Mouse (Mus musculus) liver, postnatal 0 days (tissue): ENCODE measurements around the gene Fam90a1a. TPM values are rescaled to one million over a fixed set of nuclear protein-coding genes. Genes with fewer than 3 reads are reported as not detected.
"Not testable (repeated sequence)": the region's sequence is repeated elsewhere in the genome, so short reads cannot be mapped to it uniquely, and the experiment has no call there.

Experiments used
- ATAC-seq: fragments of 200-750 bp; cut with Nextera tagmentation; 2 replicates; pipeline ENCODE4 v1.8.0; 2017; ENCODE audit warnings: mild to moderate bottlenecking, moderate library complexity
- DNase-seq: peaks from one replicate; pipeline ENCODE4 v3.0.0-alpha.2; 2016
- H3K27ac ChIP-seq: fragments of 300-500 bp; sonication (generic); 2 replicates; pipeline ENCODE4 v1.5.1; 2014; ENCODE audit warnings: antibody characterized with exemption, moderate library complexity, mild to moderate bottlenecking, low read depth
- H3K27me3 ChIP-seq: fragments of 300-500 bp; sonication (generic); 2 replicates; pipeline ENCODE4 v1.6.1; 2014; ENCODE audit warnings: low read length, control low read depth, mixed read lengths; ENCODE audit not compliant: insufficient read depth
- H3K36me3 ChIP-seq: fragments of 300-500 bp; sonication (generic); replicated peaks from 2 replicates; pipeline ENCODE4 v1.6.1; 2014; ENCODE audit warnings: mild to moderate bottlenecking, control low read depth, low read length, moderate library complexity, mixed read lengths; ENCODE audit not compliant: insufficient read depth
- H3K4me1 ChIP-seq: fragments of 300-500 bp; sonication (generic); 2 replicates; pipeline ENCODE4 v1.6.1; 2014; ENCODE audit warnings: antibody characterized with exemption, mild to moderate bottlenecking, control low read depth; ENCODE audit not compliant: insufficient read depth
- H3K4me2 ChIP-seq: fragments of 300-500 bp; sonication (generic); 2 replicates; pipeline ENCODE4 v1.6.1; 2014; ENCODE audit warnings: low read depth, mild to moderate bottlenecking, low read length, moderate library complexity, mixed read lengths
- H3K4me3 ChIP-seq: fragments of 300-500 bp; sonication (generic); 2 replicates; pipeline ENCODE4 v1.5.1; 2014; ENCODE audit warnings: low read depth, low read length
- H3K9ac ChIP-seq: fragments of 300-500 bp; sonication (generic); replicated peaks from 2 replicates; pipeline ENCODE4 v1.6.1; 2014; ENCODE audit warnings: mild to moderate bottlenecking, moderate library complexity
- H3K9me3 ChIP-seq: fragments of 300-500 bp; sonication (generic); 2 replicates; pipeline ENCODE4 v1.6.1; 2016; ENCODE audit warnings: mild to moderate bottlenecking, control low read depth, low read length, mixed read lengths
- CTCF ChIP-seq: sonication (generic); IDR thresholded peaks from 2 replicates; pipeline ENCODE4 v1.5.1; 2016; ENCODE audit warnings: antibody characterized with exemption, low read depth
- EP300 ChIP-seq: IDR thresholded peaks from 2 replicates; pipeline ENCODE4 v1.6.1; 2016; ENCODE audit warnings: antibody characterized with exemption, low read depth, mild to moderate bottlenecking
- WGBS: fragments of 180-500 bp; shearing (Covaris S2); extraction: QIAGEN DNeasy Blood & Tissue Kit; methylation state at CpG from one replicate; pipeline ENCODE4 v1.1.7; 2014; ENCODE audit not compliant: insufficient replicate concordance; 5-methylcytosine and 5-hydroxymethylcytosine counted together
- polyA plus RNA-seq: library from polyadenylated mRNA; unstranded; fragments of >200 nt; fragmentation: Nextera tagmentation; extraction: Ambion mirVana; gene quantifications from 2 replicates; pipeline ENCODE4 v1.2.1, GENCODE M21; 2015

The Fam90a1a gene
- polyA plus RNA-seq = not detected in 2 replicates

GRCm38 (mm10) chr8:21958414-21958813, at the start of gene Fam90a1a:
TSS of gene Fam90a1a (plus strand) at chr8:21958714.
- no peak for ATAC-seq
- Histone ChIP-seq H3K4me1 (no peaks in the 10 kb centered on the region), H3K27ac (no peak within 1 kb of the TSS), H3K9me3 (no peaks in the 10 kb centered on the region), H3K27me3 (no peaks in the 10 kb centered on the region), H3K36me3 (no peaks in the 10 kb centered on the region), H3K4me3 (no peak within 1 kb of the TSS), H3K4me2 (no peak within 1 kb of the TSS), H3K9ac (no peak within 1 kb of the TSS)
- no peak for TF ChIP-seq CTCF
- no peak for TF ChIP-seq EP300
- DNase-seq = no peak
- WGBS = 74% methylated on average over 2 of the region's 2 CpGs

DNA sequence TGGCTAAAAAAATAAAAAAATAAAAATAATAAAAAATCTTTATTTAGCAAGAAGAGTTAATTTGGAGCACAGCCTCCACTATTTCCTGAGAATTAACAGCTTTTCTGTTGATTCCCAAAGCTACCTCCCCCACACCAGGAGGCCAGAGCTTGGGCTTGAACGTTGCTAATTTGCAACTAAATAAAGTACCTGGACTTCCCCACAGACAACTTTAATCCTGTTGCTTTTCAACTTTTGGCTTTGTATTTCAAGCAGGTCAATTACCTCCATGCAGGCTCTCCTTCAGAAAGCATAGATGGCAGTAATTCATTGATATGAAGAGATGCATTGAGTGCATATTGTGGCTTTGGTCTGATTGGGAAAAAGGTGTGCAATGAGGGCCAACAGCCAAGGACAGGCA, 46.6 kb upstream of the Fam90a1a start:
- ATAC-seq = no peak
- DNase-seq = no peak
- no peak overlapping the region for H3K4me3 ChIP-seq
- H3K36me3 ChIP-seq = no peaks in the 10 kb centered on the region
- WGBS = 18% methylated on average over 1 of the region's 1 CpGs
- no peaks in the 10 kb centered on the region for H3K4me1 ChIP-seq
- H3K27me3 ChIP-seq = no peaks in the 10 kb centered on the region
- TF ChIP-seq EP300 = no peak
- TF ChIP-seq CTCF = no peak
- no peak overlapping the region for H3K4me2 ChIP-seq
- no peak overlapping the region for H3K27ac ChIP-seq
- H3K9me3 ChIP-seq = no peaks in the 10 kb centered on the region
- no peak overlapping the region for H3K9ac ChIP-seq

DNA sequence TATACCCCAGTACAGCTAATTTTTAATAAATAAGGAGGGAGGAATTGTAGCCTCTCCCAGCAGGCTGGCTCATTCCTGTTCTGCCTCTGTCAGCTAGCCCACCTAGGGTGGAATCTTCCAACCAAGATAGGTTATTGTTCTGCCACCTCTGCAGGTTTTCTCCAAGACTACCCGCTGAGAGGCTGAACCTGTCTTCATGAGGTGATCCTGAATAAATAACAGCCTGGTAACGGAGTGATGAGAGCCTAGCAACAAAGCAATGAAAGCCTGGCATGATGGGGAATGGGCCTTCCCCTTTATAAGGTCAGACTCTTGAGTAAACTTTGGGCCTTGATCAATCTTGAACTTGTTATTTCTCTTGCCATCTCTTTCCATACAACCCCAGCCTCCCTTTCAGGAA, 46.0 kb upstream of the Fam90a1a start:
- H3K4me3 ChIP-seq = no peak overlapping the region
- no peak for DNase-seq
- no peaks in the 10 kb centered on the region for H3K36me3 ChIP-seq
- no peaks in the 10 kb centered on the region for H3K9me3 ChIP-seq
- no peak for TF ChIP-seq CTCF
- no peak for TF ChIP-seq EP300
- H3K4me2 ChIP-seq = no peak overlapping the region
- H3K9ac ChIP-seq = no peak overlapping the region
- H3K4me1 ChIP-seq = no peaks in the 10 kb centered on the region
- ATAC-seq = no peak
- H3K27ac ChIP-seq = no peak overlapping the region
- WGBS = 14% methylated on average over 2 of the region's 2 CpGs
- no peaks in the 10 kb centered on the region for H3K27me3 ChIP-seq

DNA sequence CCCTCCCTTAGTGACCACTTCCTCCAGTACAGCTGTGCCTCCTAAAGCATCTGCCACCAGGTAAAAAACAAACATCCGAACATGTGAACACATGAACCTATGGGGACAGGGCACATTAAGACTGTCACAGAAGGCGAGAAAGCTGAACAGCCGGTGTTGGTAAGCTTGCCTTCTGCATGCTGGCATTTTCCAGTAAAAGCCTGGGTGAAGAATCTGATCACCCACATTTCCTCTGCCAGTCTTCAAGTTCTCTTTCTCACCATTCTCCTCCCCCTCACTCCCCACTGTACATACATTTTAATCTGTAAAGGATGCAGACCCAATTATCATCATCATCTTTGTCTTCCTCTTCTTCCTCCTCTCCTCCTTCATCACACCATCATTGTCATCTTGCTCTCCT, 42.9 kb upstream of the Fam90a1a start:
- Histone ChIP-seq H3K9me3 (no peaks in the 10 kb centered on the region), H3K4me2 (no peak overlapping the region), H3K27ac (no peak overlapping the region), H3K27me3 (no peaks in the 10 kb centered on the region), H3K36me3 (no peaks in the 10 kb centered on the region), H3K9ac (no peak overlapping the region), H3K4me3 (no peak overlapping the region), H3K4me1 (no peaks in the 10 kb centered on the region)
- no peak for TF ChIP-seq CTCF
- no peak for TF ChIP-seq EP300
- 65% methylated on average over 3 of the region's 3 CpGs for WGBS
- DNase-seq (no peak), ATAC-seq (no peak)

DNA sequence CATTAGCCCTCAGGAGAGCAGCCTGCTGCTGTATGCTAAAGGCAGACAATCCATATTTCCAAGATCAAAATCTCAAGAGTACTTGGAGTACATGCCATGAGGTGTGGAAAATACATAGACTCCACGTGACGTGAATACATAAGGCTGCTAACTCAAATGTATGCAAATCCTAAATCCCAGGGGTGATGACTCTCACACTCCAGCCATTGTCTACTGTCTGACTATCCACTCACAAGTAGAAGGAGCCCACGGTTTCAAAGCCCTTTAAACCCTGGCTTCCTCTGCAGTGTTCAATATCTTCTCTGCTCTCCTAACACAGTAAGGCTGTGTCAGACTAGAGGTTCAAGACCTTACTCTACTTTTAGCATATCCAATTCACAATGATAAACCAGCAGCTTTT, 27.8 kb upstream of the Fam90a1a start:
- 80% methylated on average over 3 of the region's 3 CpGs for WGBS
- H3K4me1 ChIP-seq, H3K27ac ChIP-seq, H3K27me3 ChIP-seq, H3K4me3 ChIP-seq, H3K9me3 ChIP-seq, ATAC-seq, H3K9ac ChIP-seq, H3K36me3 ChIP-seq, DNase-seq, H3K4me2 ChIP-seq: not testable (repeated sequence)

DNA sequence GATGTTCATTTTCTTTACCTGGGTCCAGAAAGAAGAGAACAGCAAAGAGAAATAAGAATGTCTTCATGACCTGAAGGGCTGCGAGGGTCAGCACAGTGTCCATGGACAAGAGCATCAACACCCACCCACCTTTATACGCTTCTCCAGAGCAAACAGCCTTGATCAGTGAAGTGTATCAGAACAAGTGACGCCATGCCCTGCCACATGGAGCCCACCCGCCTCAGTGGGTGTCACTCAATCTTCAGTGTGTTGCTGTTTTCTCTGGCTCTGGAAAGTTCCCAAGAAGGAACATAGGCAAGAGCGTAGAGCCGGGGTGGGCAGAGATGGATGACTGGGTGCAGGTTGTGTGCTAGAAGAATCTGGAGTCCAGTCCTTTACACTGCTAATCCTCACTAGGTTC, 25.9 kb upstream of the Fam90a1a start, which contains the start of gene Defb15:
TSS of gene Defb15 (minus strand) at position 101 of the 400 bp plus-strand sequence.
- WGBS = 81% methylated on average over 6 of the region's 6 CpGs
- no peak for DNase-seq
- no peak for TF ChIP-seq EP300
- no peak for TF ChIP-seq CTCF
- Histone ChIP-seq H3K4me3 (no peak within 1 kb of the TSS), H3K9me3 (no peaks in the 10 kb centered on the region), H3K27me3 (no peaks in the 10 kb centered on the region), H3K9ac (no peak within 1 kb of the TSS), H3K4me2 (no peak within 1 kb of the TSS), H3K4me1 (no peaks in the 10 kb centered on the region), H3K36me3 (no peaks in the 10 kb centered on the region), H3K27ac (no peak within 1 kb of the TSS)
- ATAC-seq = no peak

DNA sequence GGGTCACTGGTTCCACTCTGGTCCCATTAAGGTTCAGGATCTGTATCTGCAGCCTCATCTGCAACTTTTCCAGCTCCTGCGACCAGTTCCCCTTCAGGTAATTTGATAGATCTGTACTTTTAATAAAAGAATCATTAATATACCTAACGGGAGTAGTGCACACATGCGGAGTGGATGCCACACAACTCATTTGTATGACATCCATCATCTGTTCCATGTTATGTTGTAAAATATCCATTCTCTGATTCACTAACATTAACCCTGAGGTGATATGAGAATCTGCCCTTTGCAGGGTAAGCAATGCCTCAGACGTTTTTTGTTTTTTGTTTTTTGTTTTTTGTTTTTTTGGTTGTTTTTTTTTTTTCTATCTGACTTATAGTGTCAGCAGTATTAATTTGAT, 20.5 kb upstream of the Fam90a1a start, which contains the start of gene Defb35:
TSS of gene Defb35 (plus strand) at position 301 of the 400 bp plus-strand sequence.
- H3K4me1 ChIP-seq, H3K27me3 ChIP-seq, H3K9ac ChIP-seq, H3K4me2 ChIP-seq, H3K36me3 ChIP-seq, H3K27ac ChIP-seq, H3K9me3 ChIP-seq, ATAC-seq, DNase-seq, H3K4me3 ChIP-seq: not testable (repeated sequence)
- 71% methylated on average over 4 of the region's 4 CpGs for WGBS
